Mouse (Mus musculus): Measurements from ENCODE around the gene Kank4. TPM values are rescaled to one million over a fixed set of nuclear protein-coding genes. Genes with fewer than 3 reads are reported as not detected.

Kank4 gene
- polyA plus RNA-seq, 1 experiment from 2014 or later, result 2.9 TPM

GRCm38 (mm10) chr4:98795241-98795640, 22.1 kb downstream of the Kank4 start:
- no peaks in the 10 kb centered on the region for H3K9me3 ChIP-seq (ENCODE audit: control insufficient read depth, low read length)
- WGBS, result 80% methylated on average over 2 of the region's 2 CpGs
- no peak overlapping the region for H3K9ac ChIP-seq (ENCODE audit: low read length)
- H3K4me2 ChIP-seq (ENCODE audit: low read length), result no peak overlapping the region
- ATAC-seq (replicated peaks; ENCODE audit: low FRiP score, low TSS enrichment, low read depth), result no peak
- DNase-seq (ENCODE audit: low spot score), result no peak
- H3K27ac ChIP-seq (ENCODE audit: low read depth), result no peak overlapping the region
- no peaks in the 10 kb centered on the region for H3K27me3 ChIP-seq (replicated peaks; ENCODE audit: control insufficient read depth, insufficient read depth, low read length)
- H3K36me3 ChIP-seq (ENCODE audit: control insufficient read depth, insufficient read depth, low read length), result no peaks in the 10 kb centered on the region
- H3K4me3 ChIP-seq (ENCODE audit: low read depth, low read length), result no peak overlapping the region
- peaks cover 17% of the 10 kb centered on the region for H3K4me1 ChIP-seq (replicated peaks; ENCODE audit: control insufficient read depth, insufficient read depth, low read length)

GRCm38 (mm10) chr4:98793486-98793885, 23.9 kb downstream of the Kank4 start:
- Histone ChIP-seq H3K4me3 (ENCODE audit: low read depth, low read length) (no peak overlapping the region), H3K4me2 (ENCODE audit: low read length) (no peak overlapping the region), H3K27me3 (replicated peaks; ENCODE audit: control insufficient read depth, insufficient read depth, low read length) (no peaks in the 10 kb centered on the region), H3K27ac (ENCODE audit: low read depth) (no peak overlapping the region), H3K9ac (ENCODE audit: low read length) (no peak overlapping the region), H3K36me3 (ENCODE audit: control insufficient read depth, insufficient read depth, low read length) (no peaks in the 10 kb centered on the region), H3K9me3 (ENCODE audit: control insufficient read depth, low read length) (no peaks in the 10 kb centered on the region), H3K4me1 (replicated peaks; ENCODE audit: control insufficient read depth, insufficient read depth, low read length) (peaks cover 25% of the 10 kb centered on the region)
- WGBS, result 91% methylated on average over 9 of the region's 9 CpGs
- ATAC-seq (replicated peaks; ENCODE audit: low FRiP score, low TSS enrichment, low read depth) (no peak), DNase-seq (ENCODE audit: low spot score) (no peak)

- no peak overlapping the region for H3K4me2 ChIP-seq (ENCODE audit: low read length)
- 54% methylated on average over 1 of the region's 1 CpGs for WGBS
- H3K4me3 ChIP-seq (ENCODE audit: low read depth, low read length), result no peak overlapping the region
- H3K9me3 ChIP-seq (ENCODE audit: control insufficient read depth, low read length), result no peaks in the 10 kb centered on the region
- H3K9ac ChIP-seq (ENCODE audit: low read length), result no peak overlapping the region
- H3K4me1 ChIP-seq (replicated peaks; ENCODE audit: control insufficient read depth, insufficient read depth, low read length), result peaks cover 11% of the 10 kb centered on the region
- no peak for DNase-seq (ENCODE audit: low spot score)
- H3K36me3 ChIP-seq (ENCODE audit: control insufficient read depth, insufficient read depth, low read length), result no peaks in the 10 kb centered on the region
- ATAC-seq (replicated peaks; ENCODE audit: low FRiP score, low TSS enrichment, low read depth), result no peak
- H3K27ac ChIP-seq (ENCODE audit: low read depth), result peak overlapping the region; percentile 47; the same call in 1 of the 2 replicates
- H3K27me3 ChIP-seq (replicated peaks; ENCODE audit: control insufficient read depth, insufficient read depth, low read length), result no peaks in the 10 kb centered on the region
Measured at GRCm38 (mm10) chr4:98790721-98791120, 26.6 kb downstream of the Kank4 start.

- peaks cover 11% of the 10 kb centered on the region for H3K4me1 ChIP-seq (replicated peaks; ENCODE audit: control insufficient read depth, insufficient read depth, low read length)
- peaks cover under 1% of the 10 kb centered on the region; the same call in 1 of the 2 replicates for H3K36me3 ChIP-seq (ENCODE audit: control insufficient read depth, insufficient read depth, low read length)
- peak overlapping the region; percentile 49 for H3K4me2 ChIP-seq (ENCODE audit: low read length)
- H3K9me3 ChIP-seq (ENCODE audit: control insufficient read depth, low read length), result no peaks in the 10 kb centered on the region
- 2% methylated on average over 10 of the region's 10 CpGs for WGBS
- no peaks in the 10 kb centered on the region for H3K27me3 ChIP-seq (replicated peaks; ENCODE audit: control insufficient read depth, insufficient read depth, low read length)
- peak overlapping the region; percentile 47 for H3K27ac ChIP-seq (ENCODE audit: low read depth)
- no peak overlapping the region for H3K9ac ChIP-seq (ENCODE audit: low read length)
- DNase-seq (ENCODE audit: low spot score), result peak; percentile 61
- H3K4me3 ChIP-seq (ENCODE audit: low read depth, low read length), result peak overlapping the region; percentile 21
- peak; percentile 53; the same call in 1 of the 2 replicates for ATAC-seq (replicated peaks; ENCODE audit: low FRiP score, low TSS enrichment, low read depth)
Measured at GRCm38 (mm10) chr4:98789861-98790311, 27.5 kb downstream of the Kank4 start.

GRCm38 (mm10) chr4:98789133-98789765, 28.1 kb downstream of the Kank4 start:
- Histone ChIP-seq H3K9ac (ENCODE audit: low read length) (no peak overlapping the region), H3K27me3 (replicated peaks; ENCODE audit: control insufficient read depth, insufficient read depth, low read length) (no peaks in the 10 kb centered on the region), H3K4me3 (ENCODE audit: low read depth, low read length) (peak overlapping the region; percentile 21), H3K4me1 (replicated peaks; ENCODE audit: control insufficient read depth, insufficient read depth, low read length) (peaks cover 11% of the 10 kb centered on the region), H3K27ac (ENCODE audit: low read depth) (peak overlapping the region; percentile 47), H3K9me3 (ENCODE audit: control insufficient read depth, low read length) (no peaks in the 10 kb centered on the region), H3K36me3 (ENCODE audit: control insufficient read depth, insufficient read depth, low read length) (peaks cover 6% of the 10 kb centered on the region; the same call in 1 of the 2 replicates), H3K4me2 (ENCODE audit: low read length) (peak overlapping the region; percentile 49)
- no peak for DNase-seq (ENCODE audit: low spot score)
- no peak for ATAC-seq (replicated peaks; ENCODE audit: low FRiP score, low TSS enrichment, low read depth)
- 68% methylated on average over 7 of the region's 7 CpGs for WGBS

- Histone ChIP-seq H3K27me3 (replicated peaks; ENCODE audit: control insufficient read depth, insufficient read depth, low read length) (no peaks in the 10 kb centered on the region), H3K4me1 (replicated peaks; ENCODE audit: control insufficient read depth, insufficient read depth, low read length) (peaks cover 11% of the 10 kb centered on the region), H3K9me3 (ENCODE audit: control insufficient read depth, low read length) (no peaks in the 10 kb centered on the region), H3K4me2 (ENCODE audit: low read length) (no peak overlapping the region), H3K27ac (ENCODE audit: low read depth) (no peak overlapping the region), H3K4me3 (ENCODE audit: low read depth, low read length) (no peak overlapping the region), H3K36me3 (ENCODE audit: control insufficient read depth, insufficient read depth, low read length) (peaks cover 8% of the 10 kb centered on the region; the same call in 1 of the 2 replicates), H3K9ac (ENCODE audit: low read length) (no peak overlapping the region)
- WGBS, result 42% methylated on average over 3 of the region's 3 CpGs
- ATAC-seq (replicated peaks; ENCODE audit: low FRiP score, low TSS enrichment, low read depth) (no peak), DNase-seq (ENCODE audit: low spot score) (no peak)
Measured at GRCm38 (mm10) chr4:98786281-98786680, 31.1 kb downstream of the Kank4 start.

- no peak overlapping the region for H3K4me3 ChIP-seq (ENCODE audit: low read depth, low read length)
- no peaks in the 10 kb centered on the region for H3K9me3 ChIP-seq (ENCODE audit: control insufficient read depth, low read length)
- no peak for DNase-seq (ENCODE audit: low spot score)
- no peak overlapping the region for H3K9ac ChIP-seq (ENCODE audit: low read length)
- no peaks in the 10 kb centered on the region for H3K27me3 ChIP-seq (replicated peaks; ENCODE audit: control insufficient read depth, insufficient read depth, low read length)
- peaks cover 11% of the 10 kb centered on the region for H3K4me1 ChIP-seq (replicated peaks; ENCODE audit: control insufficient read depth, insufficient read depth, low read length)
- H3K27ac ChIP-seq (ENCODE audit: low read depth), result no peak overlapping the region
- H3K4me2 ChIP-seq (ENCODE audit: low read length), result no peak overlapping the region
- peaks cover 8% of the 10 kb centered on the region; the same call in 1 of the 2 replicates for H3K36me3 ChIP-seq (ENCODE audit: control insufficient read depth, insufficient read depth, low read length)
- WGBS, result 42% methylated on average over 8 of the region's 8 CpGs
- no peak for ATAC-seq (replicated peaks; ENCODE audit: low FRiP score, low TSS enrichment, low read depth)
Measured at GRCm38 (mm10) chr4:98785851-98786250, 31.5 kb downstream of the Kank4 start.

GRCm38 (mm10) chr4:98778219-98778618, 39.1 kb downstream of the Kank4 start:
- ATAC-seq (replicated peaks; ENCODE audit: low FRiP score, low TSS enrichment, low read depth) (0 out of 2 replicates have a peak, but pooled peaks have one; percentile 41), DNase-seq (ENCODE audit: low spot score) (no peak)
- no peak overlapping the region for H3K4me3 ChIP-seq (ENCODE audit: low read depth, low read length)
- H3K36me3 ChIP-seq (ENCODE audit: control insufficient read depth, insufficient read depth, low read length), result no peaks in the 10 kb centered on the region
- H3K4me1 ChIP-seq (replicated peaks; ENCODE audit: control insufficient read depth, insufficient read depth, low read length), result peaks cover 3% of the 10 kb centered on the region; the same call in 1 of the 2 replicates
- H3K27me3 ChIP-seq (replicated peaks; ENCODE audit: control insufficient read depth, insufficient read depth, low read length), result no peaks in the 10 kb centered on the region
- H3K9me3 ChIP-seq (ENCODE audit: control insufficient read depth, low read length), result no peaks in the 10 kb centered on the region
- no peak overlapping the region for H3K27ac ChIP-seq (ENCODE audit: low read depth)
- peak overlapping the region; percentile 23; the same call in 1 of the 2 replicates for H3K4me2 ChIP-seq (ENCODE audit: low read length)
- H3K9ac ChIP-seq (ENCODE audit: low read length), result no peak overlapping the region
- WGBS, result 12% methylated on average over 16 of the region's 16 CpGs

GRCm38 (mm10) chr4:98777464-98777863, 39.9 kb downstream of the Kank4 start:
- ATAC-seq (replicated peaks; ENCODE audit: low FRiP score, low TSS enrichment, low read depth), result no peak
- Histone ChIP-seq H3K27me3 (replicated peaks; ENCODE audit: control insufficient read depth, insufficient read depth, low read length) (no peaks in the 10 kb centered on the region), H3K4me1 (replicated peaks; ENCODE audit: control insufficient read depth, insufficient read depth, low read length) (peaks cover 3% of the 10 kb centered on the region; the same call in 1 of the 2 replicates), H3K36me3 (ENCODE audit: control insufficient read depth, insufficient read depth, low read length) (no peaks in the 10 kb centered on the region), H3K4me2 (ENCODE audit: low read length) (no peak overlapping the region), H3K9ac (ENCODE audit: low read length) (no peak overlapping the region), H3K9me3 (ENCODE audit: control insufficient read depth, low read length) (no peaks in the 10 kb centered on the region), H3K4me3 (ENCODE audit: low read depth, low read length) (no peak overlapping the region), H3K27ac (ENCODE audit: low read depth) (no peak overlapping the region)
- 81% methylated on average over 6 of the region's 6 CpGs for WGBS
- DNase-seq (ENCODE audit: low spot score), result no peak
